Mouse (Mus musculus): ENCODE data around the gene Glcci1.

Gene Glcci1

GRCm38 (mm10) chr6:8544822-8545221, 35.4 kb downstream of the Glcci1 start:
- in situ Hi-C loops (cut with MboI, MseI): no loop called here

- in situ Hi-C loops (cut with MboI, MseI): no loop called here
Observed at GRCm38 (mm10) chr6:8545780-8546179, 36.4 kb downstream of the Glcci1 start.

GRCm38 (mm10) chr6:8551155-8551554, 41.8 kb downstream of the Glcci1 start:
- in situ Hi-C loops (cut with MboI, MseI): no loop called here

GRCm38 (mm10) chr6:8556849-8557571, 47.6 kb downstream of the Glcci1 start:
- in situ Hi-C loops (cut with MboI, MseI): no loop called here

- in situ Hi-C loops (cut with MboI, MseI): no loop called here
Observed at GRCm38 (mm10) chr6:8560682-8561081, 51.3 kb downstream of the Glcci1 start.

- in situ Hi-C loops (cut with MboI, MseI): loop anchor here in 1 of 2 experiments (25.0 kb wide), 1 partner anchor 405 kb away; no protein-coding TSS in a partner anchor
Observed at GRCm38 (mm10) chr6:8582377-8582776, 73.0 kb downstream of the Glcci1 start.

- in situ Hi-C loops (cut with MboI, MseI): loop anchor here in 1 of 2 experiments (25.0 kb wide), 1 partner anchor 403 kb away; no protein-coding TSS in a partner anchor
Observed at GRCm38 (mm10) chr6:8583892-8584291, 74.5 kb downstream of the Glcci1 start.

- in situ Hi-C loops (cut with MboI, MseI): loop anchor here in 1 of 2 experiments (25.0 kb wide), 1 partner anchor 396 kb away; no protein-coding TSS in a partner anchor
Observed at GRCm38 (mm10) chr6:8591665-8592064, 82.3 kb downstream of the Glcci1 start.

- in situ Hi-C loops (cut with MboI, MseI): no loop called here
Observed at GRCm38 (mm10) chr6:8617369-8617768, 108.0 kb downstream of the Glcci1 start.

- in situ Hi-C loops (cut with MboI, MseI): no loop called here
Observed at GRCm38 (mm10) chr6:8619582-8620350, 110.4 kb downstream of the Glcci1 start.

- in situ Hi-C loops (cut with MboI, MseI): no loop called here
Observed at GRCm38 (mm10) chr6:8623045-8623444, 113.6 kb downstream of the Glcci1 start.

GRCm38 (mm10) chr6:8628226-8628625, 118.8 kb downstream of the Glcci1 start:
- in situ Hi-C loops (cut with MboI, MseI): no loop called here

- in situ Hi-C loops (cut with MboI, MseI): no loop called here
Observed at GRCm38 (mm10) chr6:8628715-8629267, 119.4 kb downstream of the Glcci1 start.

GRCm38 (mm10) chr6:8630531-8630930, 121.1 kb downstream of the Glcci1 start:
- in situ Hi-C loops (cut with MboI, MseI): no loop called here

GRCm38 (mm10) chr6:8631362-8631761, 122.0 kb downstream of the Glcci1 start:
- in situ Hi-C loops (cut with MboI, MseI): no loop called here

GRCm38 (mm10) chr6:8631986-8632632, 122.7 kb downstream of the Glcci1 start:
- in situ Hi-C loops (cut with MboI, MseI): no loop called here

GRCm38 (mm10) chr6:8632701-8633100, 123.3 kb downstream of the Glcci1 start:
- in situ Hi-C loops (cut with MboI, MseI): no loop called here

GRCm38 (mm10) chr6:8638122-8638521, 128.7 kb downstream of the Glcci1 start:
- in situ Hi-C loops (cut with MboI, MseI): no loop called here

- in situ Hi-C loops (cut with MboI, MseI): no loop called here
Observed at GRCm38 (mm10) chr6:8638899-8639298, 129.5 kb downstream of the Glcci1 start.

GRCm38 (mm10) chr6:8639526-8639925, 130.1 kb downstream of the Glcci1 start:
- in situ Hi-C loops (cut with MboI, MseI): no loop called here

- in situ Hi-C loops (cut with MboI, MseI): loop anchor here (5.0 to 10.0 kb wide), 2 partner anchors 81 to 1686 kb away; partner anchors contain the start of gene Sdhaf3 (in 1 of the 2)
Observed at GRCm38 (mm10) chr6:8640863-8641262, 131.5 kb downstream of the Glcci1 start.

GRCm38 (mm10) chr6:8644703-8645102, 135.3 kb downstream of the Glcci1 start:
- in situ Hi-C loops (cut with MboI, MseI): loop anchor here (5.0 to 10.0 kb wide), 3 partner anchors 78 to 1690 kb away; partner anchors contain the start of gene Sdhaf3 (in 1 of the 2)

All from T-helper 17 cell (primary cell).